Mouse (Mus musculus) cerebellum, adult 2 months (tissue): ENCODE data around the gene Lmbr1.

Source experiments
- CTCF ChIP-seq: fragments of 200-500 bp; IDR thresholded peaks from 2 replicates; pipeline ENCODE4 v1.5.1; 2011; ENCODE audit warnings: low read depth, mild to moderate bottlenecking, control low read depth, low read length, moderate library complexity, borderline replicate concordance; ENCODE audit not compliant: insufficient read depth
- POLR2A ChIP-seq: fragments of 200-500 bp; IDR thresholded peaks from 2 replicates; pipeline ENCODE4 v1.6.1; 2011; ENCODE audit warnings: low read length, control low read depth, borderline replicate concordance; ENCODE audit not compliant: insufficient read depth

- TF ChIP-seq POLR2A, result no peak
- TF ChIP-seq CTCF, result no peak
Measured at GRCm38 (mm10) chr5:29250795-29251495, 127.2 kb downstream of the Lmbr1 start.
